Mouse (Mus musculus) CH12.LX (cell line): ENCODE results near the gene Mpdz. TPM values are rescaled to one million over a fixed set of nuclear protein-coding genes. Genes with fewer than 3 reads are reported as not detected.

Experiments
- DNase-seq: peaks from one replicate; pipeline ENCODE4 v3.0.0-alpha.2; 2013; ENCODE audit errors: extremely low read depth
- H3K27ac ChIP-seq: 2 replicates; pipeline ENCODE4 v1.5.1; 2012; ENCODE audit warnings: low read depth, mild to moderate bottlenecking, control low read depth, moderate library complexity; ENCODE audit not compliant: insufficient read depth
- H3K27me3 ChIP-seq: replicated peaks from 2 replicates; pipeline ENCODE3; 2012; ENCODE audit warnings: inconsistent platforms
- H3K36me3 ChIP-seq, 2 experiments: replicated peaks in 1 of 2; 2 replicates each; pipeline versions ENCODE3 to v1.6.1; 2012; ENCODE audit warnings: inconsistent platforms in 1 of 2, low read length in 1 of 2, mild to moderate bottlenecking in 1 of 2, mixed read lengths in 1 of 2, moderate library complexity in 1 of 2; ENCODE audit not compliant: control insufficient read depth in 1 of 2, insufficient read depth in 1 of 2
- H3K4me1 ChIP-seq, 2 experiments: 2 replicates each; pipeline ENCODE4 v1.6.1; 2012; ENCODE audit warnings: inconsistent platforms in 1 of 2, moderate library complexity in 1 of 2; ENCODE audit not compliant: insufficient read depth in 2 of 2, control insufficient read depth in 1 of 2
- H3K4me2 ChIP-seq: 2 replicates; pipeline ENCODE4 v1.6.1; 2012; ENCODE audit warnings: low read depth, mild to moderate bottlenecking, control low read depth; ENCODE audit not compliant: poor library complexity, insufficient read depth, severe bottlenecking
- H3K4me3 ChIP-seq, 3 experiments: fragments of 150-350 bp in 1 of 3; sonication (generic) in 1 of 3; replicated peaks in 1 of 3; 2 replicates each; pipeline versions ENCODE3 to v1.5.1; 2011 to 2012; ENCODE audit warnings: low read depth in 2 of 3, low read length in 2 of 3, mild to moderate bottlenecking in 2 of 3, moderate library complexity in 2 of 3, control low read depth in 1 of 3, improper control_type of control experiment in 1 of 3, inconsistent platforms in 1 of 3, mixed read lengths in 1 of 3; ENCODE audit not compliant: poor library complexity in 1 of 3
- H3K79me2 ChIP-seq: replicated peaks from 2 replicates; pipeline ENCODE4 v1.6.1; 2012; ENCODE audit warnings: mild to moderate bottlenecking, moderate library complexity; ENCODE audit not compliant: control insufficient read depth, poor library complexity, insufficient read depth, severe bottlenecking; ENCODE audit errors: extremely low read depth
- H3K9ac ChIP-seq: 2 replicates; pipeline ENCODE4 v1.6.1; 2012; ENCODE audit warnings: low read depth, mild to moderate bottlenecking, control low read depth, moderate library complexity; ENCODE audit not compliant: insufficient read depth
- H3K9me3 ChIP-seq: replicated peaks from 2 replicates; pipeline ENCODE3; 2012; ENCODE audit warnings: low read length, inconsistent platforms, mixed read lengths
- BHLHE40 ChIP-seq: IDR thresholded peaks from 2 replicates; pipeline ENCODE4 v1.6.1; 2011; ENCODE audit warnings: mild to moderate bottlenecking, low read depth, low read length, improper control_type of control experiment
- CHD1 ChIP-seq: IDR thresholded peaks from 2 replicates; pipeline ENCODE4 v1.6.1; 2012; ENCODE audit warnings: low read depth, low read length, improper control_type of control experiment, inconsistent platforms
- CTCF ChIP-seq, 2 experiments: IDR thresholded peaks in 1 of 2; conservative IDR thresholded peaks in 1 of 2; 2 replicates each; pipeline ENCODE4 v1.5.1; 2011 to 2012; ENCODE audit warnings: low read depth in 2 of 2, low read length in 2 of 2, improper control_type of control experiment in 1 of 2, inconsistent platforms in 1 of 2, mild to moderate bottlenecking in 1 of 2, moderate library complexity in 1 of 2
- E2F4 ChIP-seq: IDR thresholded peaks from 2 replicates; pipeline ENCODE4 v1.6.1; 2011; ENCODE audit warnings: low read depth, low read length, improper control_type of control experiment; ENCODE audit not compliant: insufficient replicate concordance
- ELF1 ChIP-seq: IDR thresholded peaks from 2 replicates; pipeline ENCODE4 v1.6.1; 2014; ENCODE audit warnings: low read depth, mild to moderate bottlenecking, inconsistent platforms, low read length, improper control_type of control experiment
- EP300 ChIP-seq: IDR thresholded peaks from 2 replicates; pipeline ENCODE4 v1.6.1; 2011; ENCODE audit warnings: low read length, improper control_type of control experiment
- GABPA ChIP-seq: IDR thresholded peaks from 2 replicates; pipeline ENCODE4 v1.6.1; 2012; ENCODE audit warnings: low read depth, low read length, improper control_type of control experiment, inconsistent platforms; ENCODE audit not compliant: insufficient replicate concordance
- HCFC1 ChIP-seq: IDR thresholded peaks from 2 replicates; pipeline ENCODE4 v1.6.1; 2012; ENCODE audit warnings: low read depth, mild to moderate bottlenecking, inconsistent platforms, low read length, improper control_type of control experiment
- IRF4 ChIP-seq: IDR thresholded peaks from 2 replicates; pipeline ENCODE4 v1.6.1; 2014; ENCODE audit warnings: low read depth, mild to moderate bottlenecking, inconsistent platforms, low read length, improper control_type of control experiment
- KAT2A ChIP-seq: IDR thresholded peaks from 2 replicates; pipeline ENCODE4 v1.6.1; 2012; ENCODE audit warnings: low read length, improper control_type of control experiment, inconsistent platforms; ENCODE audit not compliant: insufficient replicate concordance
- MAX ChIP-seq: IDR thresholded peaks from 2 replicates; pipeline ENCODE4 v1.6.1; 2011; ENCODE audit warnings: low read length, improper control_type of control experiment
- MAZ ChIP-seq: IDR thresholded peaks from 2 replicates; pipeline ENCODE4 v1.6.1; 2012; ENCODE audit warnings: low read depth, mild to moderate bottlenecking, inconsistent platforms, low read length, improper control_type of control experiment, moderate library complexity
- MEF2A ChIP-seq: IDR thresholded peaks from 2 replicates; pipeline ENCODE4 v1.6.1; 2014; ENCODE audit warnings: low read depth, mild to moderate bottlenecking, inconsistent platforms, low read length, improper control_type of control experiment, borderline replicate concordance
- NRF1 ChIP-seq: IDR thresholded peaks from 2 replicates; pipeline ENCODE4 v1.6.1; 2014; ENCODE audit warnings: low read depth, mild to moderate bottlenecking, inconsistent platforms, low read length, improper control_type of control experiment, moderate library complexity
- POLR2A ChIP-seq: IDR thresholded peaks from 2 replicates; pipeline ENCODE4 v1.6.1; 2011; ENCODE audit warnings: low read depth, mild to moderate bottlenecking, improper control_type of control experiment, low read length
- POLR2AphosphoS2 ChIP-seq: IDR thresholded peaks from 2 replicates; pipeline ENCODE4 v1.6.1; 2011; ENCODE audit warnings: low read depth, low read length, improper control_type of control experiment
- SMC3 ChIP-seq: IDR thresholded peaks from 2 replicates; pipeline ENCODE4 v1.6.1; 2011; ENCODE audit warnings: low read depth, low read length, improper control_type of control experiment
- TBP ChIP-seq: conservative IDR thresholded peaks from 2 replicates; pipeline ENCODE4 v1.6.1; 2011; ENCODE audit warnings: low read depth, low read length, improper control_type of control experiment
- TCF12 ChIP-seq: IDR thresholded peaks from 2 replicates; pipeline ENCODE4 v1.6.1; 2014; ENCODE audit warnings: low read depth, mild to moderate bottlenecking, inconsistent platforms, low read length, improper control_type of control experiment
- ZC3H11A ChIP-seq: IDR thresholded peaks from 2 replicates; pipeline ENCODE4 v1.6.1; 2012; ENCODE audit warnings: low read depth, mild to moderate bottlenecking, inconsistent platforms, low read length, improper control_type of control experiment
- ZKSCAN1 ChIP-seq: IDR thresholded peaks from 2 replicates; pipeline ENCODE4 v1.6.1; 2012; ENCODE audit warnings: low read depth, inconsistent platforms, low read length, improper control_type of control experiment, borderline replicate concordance
- ZMIZ1 ChIP-seq: IDR thresholded peaks from 2 replicates; pipeline ENCODE4 v1.6.1; 2012; ENCODE audit warnings: low read depth, mild to moderate bottlenecking, inconsistent platforms, low read length, improper control_type of control experiment
- dilution Hi-C: fragments of 300-500 bp; cut with MboI; formaldehyde crosslinking; loops from 2 replicates; pipeline ENCODE4 v1.14.3; 2020; ENCODE audit warnings: low sequenced_read_pairs; ENCODE audit not compliant: extremely low pct_unique_long_range_greater_than_20kb, extremely low pct_ligation_motif_present
- in situ Hi-C: fragments of 300-500 bp; cut with MboI; formaldehyde crosslinking; loops from 3 replicates; pipeline ENCODE4 v1.14.3; 2019; ENCODE audit warnings: low sequenced_read_pairs, low pct_ligation_motif_present, low pct_unique_long_range_greater_than_20kb, mixed read lengths
- polyA plus RNA-seq: library from polyadenylated mRNA; unstranded; fragments of >175 nt; gene quantifications from 2 replicates; pipeline ENCODE4 v1.2.1, GENCODE M21; 2012; ENCODE audit warnings: low read depth; ENCODE audit not compliant: insufficient read length
- total RNA-seq, 2 experiments: library from RNA; depleted of rRNA; stranded (reverse); fragments of 300-350 nt in 1 of 2; fragments of >200 nt in 1 of 2; gene quantifications; 2 replicates each; pipeline ENCODE4 v1.2.3; 2012 to 2014

Mpdz gene
- total and polyA plus RNA-seq, 3 experiments, result not detected

DNA sequence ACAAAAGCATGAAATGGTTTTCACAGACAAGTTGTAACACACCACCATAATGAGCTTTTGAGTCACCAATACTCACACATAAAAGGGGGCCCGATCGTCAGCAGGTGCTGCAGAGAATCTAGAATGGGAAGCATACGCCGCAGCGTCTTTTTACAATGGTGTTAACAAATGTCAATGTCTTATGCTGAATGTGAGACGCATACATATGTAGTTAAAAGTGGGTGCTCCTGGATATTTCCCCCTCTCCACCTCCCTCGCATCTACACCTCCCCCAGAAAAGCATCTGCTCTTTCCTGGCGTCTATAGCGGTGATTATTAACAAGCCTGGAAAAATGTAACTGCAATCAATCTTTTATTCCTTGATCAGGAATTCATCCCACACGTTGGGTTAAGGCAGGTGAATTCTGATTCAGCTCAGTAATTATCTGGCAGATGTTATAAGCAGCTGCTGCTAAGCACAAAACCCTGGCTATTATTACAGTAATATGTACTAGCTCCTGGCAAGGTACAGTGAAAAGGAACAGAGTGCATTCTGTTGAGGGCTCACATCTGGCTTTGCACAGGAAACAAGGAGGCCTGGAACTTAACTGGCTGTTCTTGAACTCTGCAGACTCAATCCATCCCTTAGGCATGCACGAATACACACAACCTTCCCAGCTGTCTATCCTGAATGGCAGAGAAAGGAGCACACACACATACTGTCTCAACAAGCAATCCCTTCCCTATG lies 109.6 kb downstream of the Mpdz start:
- no peak for DNase-seq
- H3K36me3 ChIP-seq, result no peaks in the 10 kb centered on the region
- no peaks in the 10 kb centered on the region for H3K4me1 ChIP-seq

GRCm38 (mm10) chr4:81332439-81332841 lies 110.2 kb downstream of the Mpdz start:
- TF ChIP-seq SMC3 (no peak), ZKSCAN1 (no peak), ZC3H11A (no peak), GABPA (no peak), E2F4 (no peak), MAZ (no peak), MAX (no peak), TBP (no peak), CTCF (conservative IDR thresholded peaks at IDR 0.05 in 1 of 2, IDR thresholded peaks at IDR 0.05 in 1 of 2; ENCODE audit: low read depth in 2 of 2, low read length in 2 of 2) (no peak), POLR2AphosphoS2 (no peak), TCF12 (no peak), POLR2A (no peak), ELF1 (no peak), HCFC1 (no peak)
- Histone ChIP-seq H3K9me3 (peaks cover 33% of the 10 kb centered on the region), H3K27me3 (no peaks in the 10 kb centered on the region), H3K27ac (no peak overlapping the region), H3K9ac (no peak overlapping the region), H3K79me2 (no peaks in the 10 kb centered on the region), H3K4me3 (no peak overlapping the region), H3K4me2 (no peak overlapping the region), H3K4me1 (no peaks in the 10 kb centered on the region), H3K36me3 (no peaks in the 10 kb centered on the region)
- no peak for DNase-seq
- in situ Hi-C loops, result no loop called here
- dilution Hi-C loops, result no loop called here

More for the DNA sequence above, 109.6 kb downstream of the Mpdz start:
- Histone ChIP-seq H3K79me2 (no peaks in the 10 kb centered on the region), H3K27me3 (no peaks in the 10 kb centered on the region), H3K4me2 (no peak overlapping the region), H3K4me3 (no peak overlapping the region), H3K9ac (no peak overlapping the region), H3K27ac (no peak overlapping the region), H3K9me3 (peaks cover 30% of the 10 kb centered on the region)
- dilution Hi-C loops (no loop called here), in situ Hi-C loops (no loop called here)
- TF ChIP-seq CHD1, result no peak
- TF ChIP-seq NRF1, result no peak
- TF ChIP-seq SMC3, result no peak
- TF ChIP-seq ZMIZ1, result no peak
- no peak for TF ChIP-seq IRF4
- no peak for TF ChIP-seq BHLHE40
- TF ChIP-seq MEF2A, result no peak
- TF ChIP-seq E2F4, result no peak
- TF ChIP-seq MAX, result no peak
- TF ChIP-seq CTCF (conservative IDR thresholded peaks at IDR 0.05 in 1 of 2, IDR thresholded peaks at IDR 0.05 in 1 of 2; ENCODE audit: low read depth in 2 of 2, low read length in 2 of 2), result no peak
- TF ChIP-seq EP300, result no peak
- no peak for TF ChIP-seq KAT2A
